Mouse (Mus musculus) erythroblast, embryonic 14.5 days (primary cell): Measurements from ENCODE around the gene Ccn2.

Experiments used
- GATA1 ChIP-seq: IDR thresholded peaks from 2 replicates; pipeline ENCODE4 v1.6.1; 2012; ENCODE audit warnings: low read length, inconsistent platforms, mixed read lengths
- TAL1 ChIP-seq: IDR thresholded peaks from 3 replicates; pipeline ENCODE4 v1.6.1; 2012; ENCODE audit warnings: low read length, inconsistent platforms, mixed read lengths

- TF ChIP-seq GATA1 (no peak), TAL1 (no peak)
Observed at GRCm38 (mm10) chr10:24589238-24589637, 6.0 kb upstream of the Ccn2 start.
